Mouse (Mus musculus) left cerebral cortex, adult 18-20 months (tissue): Measurements from ENCODE around the gene Zfp462. TPM values are rescaled to one million over a fixed set of nuclear protein-coding genes. Genes with fewer than 3 reads are reported as not detected.

Source experiments
- DNase-seq, 2 experiments: peaks; one replicate each; pipeline ENCODE4 v3.0.0; 2021 to 2022; ENCODE audit warnings: low spot score in 2 of 2, mixed read lengths in 1 of 2
- total RNA-seq, 2 experiments: library from RNA; stranded (reverse); gene quantifications; 2 replicates each; pipeline ENCODE4 v1.2.3; 2021

Zfp462 gene
- total RNA-seq, 2 experiments from 2014 or later, result 51.8 to 56.4 TPM

DNA sequence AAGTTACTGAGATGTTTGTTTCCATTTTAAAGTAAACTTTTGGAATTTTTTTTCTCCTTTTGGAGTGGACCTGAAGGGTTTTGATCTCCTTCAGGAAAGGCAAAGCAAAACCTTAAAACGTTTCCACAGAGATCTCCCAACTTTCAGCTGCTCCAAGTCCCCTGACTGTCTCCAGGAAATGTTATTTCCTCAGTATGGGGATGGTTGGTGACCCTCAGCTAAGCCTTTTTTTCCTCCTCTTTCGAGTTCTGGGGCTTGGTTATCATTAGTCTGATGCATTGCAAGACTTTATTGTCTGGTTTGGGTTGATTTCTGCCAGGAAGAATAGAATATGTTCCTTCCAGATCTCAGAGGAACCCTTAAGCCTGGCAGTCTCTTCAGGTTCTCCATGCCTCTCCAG lies 5.3 kb downstream of the Zfp462 start:
- DNase-seq, result no peak

GRCm38 (mm10) chr4:54950866-54951265 lies 6.0 kb downstream of the Zfp462 start:
- no peak for DNase-seq

DNA sequence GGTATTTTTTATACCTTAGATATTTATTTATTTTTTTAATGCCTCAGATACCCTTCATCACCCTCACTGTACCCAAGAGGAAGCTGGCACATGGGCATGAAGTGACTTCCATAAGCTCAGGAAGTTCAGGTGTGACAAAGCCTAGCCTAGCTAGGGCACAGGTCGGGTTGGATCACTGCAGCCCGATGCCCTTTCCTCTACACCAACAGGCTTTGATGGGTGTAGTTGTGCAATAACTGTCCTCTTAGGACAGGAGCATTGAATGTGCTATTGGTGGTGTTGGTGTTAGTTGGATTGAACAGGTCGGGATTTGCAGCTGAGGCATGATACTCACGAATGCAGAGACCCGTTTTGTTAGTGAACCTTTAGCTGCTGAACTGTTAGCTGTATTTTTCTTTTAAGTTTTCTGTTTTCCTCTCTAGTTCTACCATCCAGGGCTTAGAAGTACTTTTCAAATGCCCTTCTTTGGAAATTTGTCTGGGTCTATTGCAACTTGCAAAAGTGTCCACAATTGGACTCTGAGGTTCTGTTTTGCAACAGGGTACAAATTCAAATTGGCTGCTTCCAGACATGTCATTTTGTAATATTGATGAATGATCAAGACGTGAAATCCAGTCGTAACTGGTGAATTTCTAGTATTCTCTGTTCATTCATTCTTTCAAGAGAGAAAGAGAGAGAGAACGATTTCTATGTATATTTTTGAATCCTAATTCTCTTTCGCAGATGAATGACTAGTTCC lies 9.0 kb downstream of the Zfp462 start:
- no peak for DNase-seq

DNA sequence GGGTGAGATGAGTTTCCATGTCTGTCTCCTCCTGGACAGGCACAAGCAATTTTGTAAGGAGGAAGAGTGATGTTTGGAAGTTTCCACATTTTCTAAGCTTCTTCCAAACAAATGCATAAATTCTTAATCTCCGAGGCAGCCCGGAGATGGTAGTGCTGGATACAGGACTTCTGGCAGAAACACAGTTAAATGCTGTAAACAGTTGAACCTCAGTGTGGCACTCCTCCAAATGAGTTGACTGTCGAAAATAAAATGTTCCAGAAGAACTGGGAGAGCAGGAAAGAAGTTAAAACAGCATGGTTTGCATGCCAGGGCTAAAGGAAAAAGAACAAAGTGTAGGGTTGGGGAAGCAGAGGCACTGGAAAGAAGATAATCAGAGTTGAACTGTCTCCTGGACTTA lies 9.6 kb downstream of the Zfp462 start:
- no peak for DNase-seq

- DNase-seq, result no peak
Measured at GRCm38 (mm10) chr4:54960776-54961175, 15.9 kb downstream of the Zfp462 start.

DNA sequence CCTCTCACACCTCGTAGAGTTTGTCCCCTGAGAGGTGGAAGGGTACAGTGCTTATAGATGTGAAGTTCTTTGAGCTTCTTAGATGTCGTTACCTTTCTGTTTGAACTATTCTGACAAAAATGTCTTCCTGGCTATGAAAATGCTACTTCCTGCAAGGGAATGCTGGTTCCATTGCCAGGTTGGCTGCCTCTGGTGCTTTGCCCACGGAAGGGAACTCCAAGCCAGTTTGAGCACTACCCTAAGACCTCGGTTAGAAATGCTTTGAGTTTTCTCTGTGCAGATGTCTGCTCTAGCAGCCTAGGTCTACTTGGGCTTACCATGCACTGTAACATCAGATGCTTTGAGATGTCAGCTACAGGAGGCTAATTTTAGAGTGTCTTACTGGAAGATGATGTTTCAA lies 17.3 kb downstream of the Zfp462 start:
- no peak for DNase-seq

GRCm38 (mm10) chr4:54963551-54963950 lies 18.7 kb downstream of the Zfp462 start:
- DNase-seq, result no peak

DNA sequence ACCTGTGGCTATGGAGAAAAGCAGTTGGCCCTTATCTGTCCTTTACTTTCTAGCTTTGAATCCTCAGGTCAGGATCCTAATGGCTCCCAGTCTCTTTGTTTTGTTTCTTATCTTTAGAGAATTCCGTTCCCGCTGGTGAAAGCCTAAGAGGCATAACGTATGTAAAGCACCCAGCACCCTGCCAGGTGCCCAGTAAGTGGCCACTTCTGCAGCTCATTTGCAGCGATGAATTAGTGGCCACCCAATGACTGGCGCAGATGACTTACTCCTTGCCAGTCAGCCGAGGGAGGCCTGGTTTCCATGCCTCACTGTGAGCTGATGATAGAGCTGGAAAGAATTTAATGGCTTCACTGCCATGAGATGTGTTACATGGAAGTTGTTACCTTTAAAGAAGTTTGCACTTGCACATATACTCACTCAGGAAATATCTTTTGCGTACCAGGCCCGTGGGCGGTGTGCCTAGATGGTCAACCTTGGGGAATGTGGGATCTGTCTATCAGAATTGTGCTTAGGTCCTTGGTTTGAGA lies 20.4 kb downstream of the Zfp462 start:
- DNase-seq, result no peak

GRCm38 (mm10) chr4:54966161-54966806 lies 21.4 kb downstream of the Zfp462 start:
- peak; percentile 61 to 79 for DNase-seq

DNA sequence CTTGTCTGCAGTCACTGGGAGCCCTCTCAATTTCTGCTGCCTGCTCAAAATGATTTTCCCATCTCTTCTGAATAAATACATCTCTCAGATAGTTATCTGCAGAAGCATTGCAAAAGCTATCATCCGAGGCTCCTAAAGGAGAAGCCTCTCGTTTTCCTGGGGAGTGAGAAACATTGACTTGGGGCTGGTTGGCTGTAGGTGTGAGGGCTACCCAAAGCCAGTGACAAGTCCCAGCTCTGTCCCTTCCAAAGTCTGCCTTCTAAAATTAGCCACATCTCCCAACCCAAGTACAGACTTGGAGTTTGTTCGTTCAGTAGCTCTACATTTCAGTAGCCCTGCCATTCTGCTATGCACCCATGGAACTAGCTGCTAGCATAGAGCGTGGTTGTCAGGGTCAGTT lies 22.3 kb downstream of the Zfp462 start:
- DNase-seq, result no peak

GRCm38 (mm10) chr4:54967721-54968120 lies 22.9 kb downstream of the Zfp462 start:
- DNase-seq, result no peak

DNA sequence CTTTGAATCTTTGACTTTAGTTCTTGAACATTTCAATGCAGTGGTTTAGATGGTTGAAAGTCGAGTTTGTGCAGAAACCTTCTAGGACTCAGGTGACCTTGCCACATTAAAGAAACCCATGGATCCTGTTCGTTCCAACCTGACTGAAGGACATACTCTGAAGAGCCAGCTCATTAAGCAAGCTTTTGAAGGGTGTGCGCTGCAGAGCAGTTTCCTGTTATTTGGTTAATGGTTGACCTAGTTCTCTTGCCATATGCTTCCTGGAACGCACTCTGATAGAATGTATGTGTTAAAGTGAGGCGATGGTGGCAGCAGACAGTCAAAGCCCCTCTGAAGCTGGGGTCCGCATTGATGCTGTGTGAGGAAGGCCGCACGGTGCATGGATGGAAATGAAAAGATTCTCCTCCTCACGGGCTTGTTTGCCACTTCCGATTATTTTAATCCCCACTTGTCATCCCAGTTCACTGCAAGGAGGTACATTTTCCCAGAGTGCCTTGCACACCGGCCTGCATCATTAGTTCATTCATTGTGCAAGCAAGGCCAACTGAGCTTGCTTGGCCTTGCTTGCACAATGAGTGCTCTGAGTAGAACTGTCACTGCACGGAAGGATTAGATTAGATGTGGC lies 24.9 kb downstream of the Zfp462 start:
- no peak for DNase-seq

GRCm38 (mm10) chr4:54971386-54971785 lies 26.5 kb downstream of the Zfp462 start:
- DNase-seq, result no peak

DNA sequence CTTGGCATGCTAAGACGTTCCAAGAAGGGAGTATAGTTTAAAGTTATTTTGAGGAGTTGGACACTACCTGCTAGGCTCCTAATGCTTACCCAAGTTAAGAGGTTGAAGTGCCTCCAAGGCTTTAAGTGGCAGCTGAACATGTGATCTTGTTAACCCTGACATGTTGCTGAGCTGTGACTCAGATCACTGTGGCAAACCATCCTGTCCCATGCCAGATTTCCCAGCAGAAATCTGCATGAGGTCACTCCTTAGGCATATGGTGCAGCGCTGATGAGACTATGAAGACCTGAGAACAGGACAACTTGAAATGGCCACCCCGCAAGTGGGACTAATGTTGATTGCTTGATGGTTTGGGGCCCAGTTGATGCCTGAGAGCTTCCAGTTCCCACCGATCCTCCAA lies 27.2 kb downstream of the Zfp462 start:
- no peak for DNase-seq

GRCm38 (mm10) chr4:54972827-54973560 lies 28.1 kb downstream of the Zfp462 start:
- no peak for DNase-seq

- DNase-seq, result no peak
Measured at GRCm38 (mm10) chr4:54979771-54980472, 35.1 kb downstream of the Zfp462 start.

- DNase-seq, result no peak
Measured at GRCm38 (mm10) chr4:54984502-54984901, 39.7 kb downstream of the Zfp462 start.

DNA sequence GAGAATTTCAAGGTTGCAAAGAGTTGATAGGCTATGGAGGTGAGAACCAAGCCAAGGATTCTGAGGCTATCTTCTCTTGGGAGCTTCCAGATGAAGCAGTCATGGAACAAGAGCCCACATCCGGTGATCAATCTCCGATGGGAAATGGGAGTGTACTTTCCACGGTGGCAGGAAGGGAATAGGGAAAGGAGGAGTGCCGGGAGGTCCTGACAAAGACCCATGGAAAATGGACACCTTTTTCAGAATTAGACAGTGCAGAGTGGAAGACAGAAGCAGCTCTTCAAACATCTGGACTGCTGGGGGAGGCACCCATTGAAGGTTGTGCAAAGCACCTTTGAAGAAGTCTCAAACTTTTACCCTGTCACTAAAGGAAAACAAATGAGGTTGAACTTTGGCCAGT lies 41.8 kb downstream of the Zfp462 start:
- no peak for DNase-seq

DNA sequence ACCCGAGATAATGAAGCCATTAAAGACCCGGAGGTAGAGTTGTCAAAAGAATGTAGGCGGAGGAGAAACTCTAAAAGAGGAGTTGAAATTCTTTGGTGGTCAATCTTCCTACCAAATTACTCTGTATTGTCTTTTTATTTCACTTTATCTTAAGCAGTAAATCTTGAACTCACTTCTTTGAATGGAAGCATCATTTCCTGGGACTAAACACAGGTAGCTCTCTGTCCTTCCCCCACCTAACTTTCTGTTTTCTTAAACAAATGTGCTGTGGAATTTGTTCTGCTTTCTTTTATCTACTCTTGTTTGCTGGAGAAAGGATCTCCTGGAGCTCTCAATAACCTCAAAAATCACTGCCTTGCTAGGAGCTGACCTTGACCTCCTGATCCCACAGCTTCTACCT lies 42.4 kb downstream of the Zfp462 start:
- DNase-seq, result no peak

DNA sequence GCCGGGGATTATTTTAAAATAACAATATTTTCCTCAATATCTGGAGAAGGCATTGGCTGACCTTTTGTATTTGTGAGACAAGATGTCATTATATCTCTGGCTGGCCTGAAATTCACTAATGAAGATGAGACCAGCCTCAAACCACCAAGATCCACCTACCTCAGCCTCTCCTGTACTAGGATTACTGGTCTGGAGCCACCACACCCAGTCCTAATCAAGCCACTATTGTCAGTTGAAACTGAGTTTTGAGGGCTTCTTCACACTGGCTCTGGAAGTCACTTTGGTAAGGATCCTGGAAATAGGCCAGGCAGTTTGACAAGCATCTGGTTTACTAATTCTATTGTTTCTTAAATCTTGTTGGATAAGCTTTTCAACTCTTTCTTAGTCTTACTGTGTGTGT lies 43.1 kb downstream of the Zfp462 start:
- DNase-seq, result no peak

DNA sequence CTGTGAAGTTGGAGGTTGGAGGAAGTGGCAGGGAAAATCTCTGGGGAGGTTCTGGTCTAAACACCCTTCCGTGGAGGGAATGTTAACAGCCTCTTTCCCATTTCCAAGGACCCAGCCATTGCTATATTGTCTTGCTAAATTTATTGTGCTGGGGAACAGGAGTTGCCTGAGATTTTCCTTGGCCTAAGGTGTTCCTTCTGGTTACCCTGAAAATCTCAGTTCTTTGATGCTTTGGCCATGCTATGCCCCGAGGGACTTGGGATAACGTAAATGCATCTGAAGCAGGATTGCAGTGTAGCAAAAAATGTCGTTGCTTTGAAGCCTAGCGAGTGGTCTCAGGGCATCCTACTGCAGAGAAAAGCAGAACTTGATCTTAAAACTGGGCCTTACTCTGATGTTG lies 47.1 kb downstream of the Zfp462 start:
- DNase-seq, result no peak
